Mouse (Mus musculus) retina, postnatal 1 day (tissue): ENCODE measurements at regions not wholly inside any gene's neighbourhood (a gene's known extent, or its start where the extent isn't known, plus 50 kb on each side); places are given as distances from the start of the nearest gene placed in this dataset.

Experiments used
- DNase-seq: peaks from one replicate; pipeline ENCODE4 v3.0.0-alpha.2; 2012

GRCm38 (mm10) chr2:75352564-75352963, 306.5 kb upstream of the Hnrnpa3 start:
- DNase-seq: peak; percentile 3

- no peak for DNase-seq
Measured at GRCm38 (mm10) chr2:75356691-75357375, 302.2 kb upstream of the Hnrnpa3 start.

- DNase-seq: no peak
Measured at GRCm38 (mm10) chr2:75357516-75357915, 301.5 kb upstream of the Hnrnpa3 start.

- no peak for DNase-seq
Measured at GRCm38 (mm10) chr2:75360936-75361335, 298.1 kb upstream of the Hnrnpa3 start.

- DNase-seq: no peak
Measured at GRCm38 (mm10) chr2:75376666-75377065, 282.4 kb upstream of the Hnrnpa3 start.

GRCm38 (mm10) chr2:75385551-75386263, 273.4 kb upstream of the Hnrnpa3 start:
- no peak for DNase-seq

GRCm38 (mm10) chr2:75386636-75387035, 272.4 kb upstream of the Hnrnpa3 start:
- DNase-seq: no peak

- DNase-seq: no peak
Measured at GRCm38 (mm10) chr2:75392041-75392440, 267.0 kb upstream of the Hnrnpa3 start.

GRCm38 (mm10) chr2:75394928-75395673, 264.0 kb upstream of the Hnrnpa3 start:
- DNase-seq: no peak

GRCm38 (mm10) chr2:75396016-75396415, 263.0 kb upstream of the Hnrnpa3 start:
- DNase-seq: no peak

GRCm38 (mm10) chr2:75400291-75400870, 258.7 kb upstream of the Hnrnpa3 start:
- no peak for DNase-seq

GRCm38 (mm10) chr2:75403791-75404190, 255.3 kb upstream of the Hnrnpa3 start:
- DNase-seq: no peak

GRCm38 (mm10) chr2:75405524-75406214, 253.4 kb upstream of the Hnrnpa3 start:
- DNase-seq: peak; percentile 29

- DNase-seq: no peak
Measured at GRCm38 (mm10) chr2:75406721-75407455, 252.2 kb upstream of the Hnrnpa3 start.

- DNase-seq: no peak
Measured at GRCm38 (mm10) chr2:75407560-75407959, 251.5 kb upstream of the Hnrnpa3 start.

GRCm38 (mm10) chr2:75408016-75408415, 251.0 kb upstream of the Hnrnpa3 start:
- no peak for DNase-seq

GRCm38 (mm10) chr2:75409806-75410205, 249.3 kb upstream of the Hnrnpa3 start:
- DNase-seq: no peak

- DNase-seq: no peak
Measured at GRCm38 (mm10) chr2:75412735-75413134, 246.3 kb upstream of the Hnrnpa3 start.

- no peak for DNase-seq
Measured at GRCm38 (mm10) chr2:75418689-75419088, 240.4 kb upstream of the Hnrnpa3 start.

GRCm38 (mm10) chr2:75419142-75419541, 239.9 kb upstream of the Hnrnpa3 start:
- DNase-seq: no peak

- DNase-seq: peak; percentile 25
Measured at GRCm38 (mm10) chr2:75422798-75423685, 236.0 kb upstream of the Hnrnpa3 start.
